Mouse (Mus musculus) embryonic fibroblast, embryonic 13.5 days (primary cell): Measurements from ENCODE around the gene Hcfc2.

Experiments
- CTCF ChIP-seq: IDR thresholded peaks from 2 replicates; pipeline ENCODE4 v1.5.1; 2011; ENCODE audit warnings: mild to moderate bottlenecking, control low read depth, low read length, moderate library complexity, borderline replicate concordance; ENCODE audit not compliant: insufficient read depth
- POLR2A ChIP-seq: IDR thresholded peaks from 2 replicates; pipeline ENCODE4 v1.6.1; 2011; ENCODE audit warnings: low read depth, mild to moderate bottlenecking, control low read depth, low read length, moderate library complexity

DNA sequence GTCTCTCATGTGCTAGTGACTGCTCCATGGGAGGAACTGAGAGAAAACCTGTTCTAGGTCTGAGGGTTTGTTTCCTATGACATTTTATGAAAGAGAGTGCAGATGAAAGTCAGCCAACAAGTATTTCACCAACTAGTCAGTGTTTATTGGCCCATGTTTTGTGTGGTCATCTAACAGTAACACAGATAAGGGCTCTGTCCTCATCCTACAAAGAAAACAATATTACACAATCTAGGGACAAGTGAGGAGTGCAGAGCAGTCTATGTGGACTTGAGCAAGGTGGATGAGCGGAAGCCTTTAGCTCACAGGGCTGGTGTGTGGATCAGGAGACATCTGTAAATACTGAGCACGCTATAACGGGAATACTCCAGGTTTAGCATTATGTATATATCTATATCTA is 62.9 kb downstream of the Hcfc2 start:
- TF ChIP-seq CTCF (no peak), POLR2A (no peak)
